Mouse (Mus musculus): ENCODE measurements at regions not wholly inside any gene's neighbourhood (a gene's known extent, or its start where the extent isn't known, plus 50 kb on each side); places are given as distances from the start of the nearest gene placed in this dataset.

- no peak for DNase-seq
Measured at GRCm38 (mm10) chr12:26130811-26131210, 284.2 kb downstream of the Rnf144a start.

DNA sequence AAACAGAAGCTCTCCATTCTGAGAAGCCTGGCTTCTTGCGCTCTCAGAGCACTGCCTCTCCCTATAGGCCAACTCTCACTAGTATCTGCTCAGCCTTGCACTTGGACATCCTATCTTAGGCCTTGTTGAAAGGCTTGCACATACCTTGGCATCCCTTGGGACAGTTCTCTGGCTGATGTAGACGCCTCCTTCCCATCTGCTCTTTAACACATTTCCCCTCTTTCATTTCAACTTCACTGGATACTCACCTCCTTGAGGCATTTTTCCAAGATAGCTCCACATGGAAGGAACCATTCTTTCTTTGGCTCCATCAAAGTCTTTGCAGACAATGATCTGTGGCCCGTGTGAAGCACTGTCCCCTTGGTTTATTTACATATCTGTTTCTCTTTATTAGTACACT, 285.0 kb downstream of the Rnf144a start:
- no peak for DNase-seq

DNA sequence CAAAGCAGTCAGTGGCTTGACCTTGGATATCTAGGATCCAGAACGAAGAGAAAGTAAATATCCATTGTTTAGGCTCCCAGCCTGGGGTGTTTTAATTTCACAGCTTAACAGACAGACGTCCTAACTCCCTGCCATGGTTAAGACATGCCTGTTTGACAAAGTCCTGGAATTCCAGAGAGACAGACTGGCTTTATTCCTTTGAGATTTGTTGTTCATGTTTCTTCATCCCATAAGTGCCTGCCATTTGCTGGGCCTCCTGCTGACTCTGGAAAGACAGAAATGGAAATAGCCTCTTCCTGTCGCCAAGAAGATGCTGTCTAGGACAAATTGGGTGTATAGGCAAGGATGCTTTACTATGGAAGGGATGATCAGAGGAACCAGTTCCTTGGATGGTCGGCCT, 285.5 kb downstream of the Rnf144a start:
- no peak for DNase-seq

DNA sequence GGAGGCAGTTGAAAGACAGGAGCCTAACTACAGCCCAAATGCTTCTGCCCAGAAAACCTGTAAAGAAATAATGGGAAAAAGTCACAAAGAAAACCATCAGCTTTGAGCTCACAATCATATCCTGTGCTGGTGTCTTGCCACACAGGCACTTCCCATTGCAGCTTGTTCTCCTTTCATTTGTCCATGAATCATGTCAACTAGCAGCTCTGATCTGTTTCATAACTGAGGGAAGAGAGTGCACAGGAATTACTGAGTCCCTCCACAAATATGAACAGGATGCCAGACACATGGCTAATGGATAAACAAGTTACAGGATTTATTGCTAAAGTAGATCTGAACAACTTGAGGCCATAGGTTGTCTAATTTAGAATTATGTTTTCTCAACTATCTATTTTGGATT, 286.2 kb downstream of the Rnf144a start:
- DNase-seq = no peak

DNA sequence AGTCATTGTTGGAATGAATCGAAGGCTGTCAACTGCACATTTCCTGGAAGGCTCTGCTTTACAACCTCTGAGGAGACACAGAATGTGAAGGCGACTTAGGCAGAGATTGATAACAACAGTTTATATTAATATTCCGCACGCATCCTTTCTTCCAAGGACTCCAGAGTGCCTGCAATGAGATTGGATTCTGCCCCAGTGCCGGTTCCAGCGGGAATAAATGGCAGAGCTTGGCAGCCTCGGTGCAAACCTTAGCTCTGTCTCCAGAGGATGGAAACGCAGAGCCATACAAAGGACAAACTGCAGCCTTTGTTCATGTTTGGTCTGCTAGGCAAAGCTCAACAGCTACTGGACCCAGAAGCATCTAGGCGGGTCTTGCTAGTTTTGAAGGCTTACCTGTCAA, 288.8 kb downstream of the Rnf144a start:
- DNase-seq = no peak

- DNase-seq = no peak
Measured at GRCm38 (mm10) chr12:26124211-26124610, 290.8 kb downstream of the Rnf144a start.

DNA sequence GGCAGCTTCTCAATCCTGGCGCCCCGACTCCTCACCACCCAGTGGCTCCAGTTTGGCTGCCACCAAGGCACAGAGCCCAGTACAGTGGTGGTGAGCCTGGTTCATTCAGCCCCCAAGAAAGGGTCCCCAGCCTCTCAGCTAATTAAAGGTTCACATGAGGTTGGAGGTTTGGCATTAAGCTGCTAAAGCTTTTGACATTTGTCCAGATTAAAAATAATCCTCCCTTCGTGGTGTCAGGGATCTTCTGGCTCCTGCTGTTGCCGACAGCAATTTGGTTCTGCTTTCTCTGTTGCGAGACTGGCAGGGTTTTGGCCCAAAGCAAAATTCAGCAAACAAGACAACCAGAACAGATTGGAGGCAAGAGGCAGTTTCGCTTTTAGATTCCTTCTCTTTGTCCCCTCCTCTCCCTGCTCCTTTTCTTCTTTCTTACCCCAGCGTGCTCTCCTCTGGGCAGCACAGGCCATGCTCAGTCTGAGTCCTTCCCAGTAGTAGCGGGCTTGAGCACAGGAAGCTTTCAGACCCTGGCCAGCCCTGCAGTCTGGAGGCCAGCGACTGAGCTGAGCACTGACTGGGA, 299.6 kb downstream of the Rnf144a start:
- DNase-seq = no peak

DNA sequence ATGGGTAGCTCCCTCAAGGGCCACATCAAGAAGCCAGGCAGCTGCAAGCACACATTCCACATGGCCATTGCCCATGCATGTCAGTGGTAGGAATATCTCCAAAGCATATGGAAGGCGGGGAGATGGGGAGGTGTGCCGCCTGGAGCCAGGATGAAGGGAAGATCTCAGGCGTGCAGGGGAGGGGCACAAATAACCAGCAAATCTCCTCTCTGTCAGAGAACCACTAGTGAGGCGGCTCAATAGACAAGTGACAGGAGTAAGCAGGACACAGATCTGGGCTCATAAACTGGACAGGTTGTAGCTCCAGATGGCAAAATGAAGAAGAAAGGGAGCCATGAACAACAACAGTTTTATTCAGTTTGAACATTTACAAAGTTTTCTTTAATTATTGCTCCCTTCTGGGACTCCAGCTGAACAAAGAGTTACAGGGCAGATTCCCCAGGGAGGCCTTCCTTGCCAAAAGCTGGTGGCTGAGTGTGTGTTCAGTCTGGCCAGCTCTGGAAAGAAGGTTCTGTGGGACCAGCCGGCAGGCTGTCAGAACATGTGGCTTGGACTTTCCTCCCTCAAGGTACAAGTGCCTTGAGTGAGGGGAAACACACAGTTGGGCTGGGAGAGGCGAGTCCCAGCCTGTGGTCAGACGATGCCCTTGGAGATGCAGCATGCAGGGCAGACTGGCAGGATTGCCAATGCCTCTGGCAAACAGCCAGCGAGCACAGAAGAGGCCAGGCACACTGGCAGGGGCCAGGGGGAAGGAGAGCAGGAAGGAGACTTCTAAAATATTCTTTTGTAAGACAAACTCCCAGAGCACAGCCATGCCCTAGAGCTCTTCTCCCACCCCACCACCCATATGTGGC, 302.7 kb downstream of the Rnf144a start:
- peak; percentile 39 for DNase-seq

DNA sequence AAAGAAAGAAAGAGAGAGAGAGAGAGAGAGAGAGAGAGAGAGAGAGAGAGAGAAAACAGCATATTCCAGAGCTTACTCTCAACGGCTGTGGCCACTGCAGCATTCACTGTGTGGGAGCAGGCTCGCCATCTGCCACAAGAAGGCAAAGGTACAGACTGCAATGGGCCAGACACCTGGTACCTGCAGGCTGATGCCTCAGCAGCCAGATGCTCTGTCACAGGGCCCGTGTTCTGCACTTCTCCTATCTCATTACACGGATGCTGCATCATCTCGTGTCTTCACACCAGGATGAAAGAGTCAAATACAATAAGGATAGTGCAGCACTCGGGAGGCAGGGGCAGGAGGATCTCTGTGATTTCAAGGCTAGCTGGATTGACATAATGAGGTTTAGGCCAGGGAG, 305.2 kb downstream of the Rnf144a start:
- no peak for DNase-seq

- DNase-seq = no peak
Measured at GRCm38 (mm10) chr12:26104372-26104771, 310.7 kb downstream of the Rnf144a start.

GRCm38 (mm10) chr12:26102384-26102783, 312.7 kb downstream of the Rnf144a start:
- no peak for DNase-seq

DNA sequence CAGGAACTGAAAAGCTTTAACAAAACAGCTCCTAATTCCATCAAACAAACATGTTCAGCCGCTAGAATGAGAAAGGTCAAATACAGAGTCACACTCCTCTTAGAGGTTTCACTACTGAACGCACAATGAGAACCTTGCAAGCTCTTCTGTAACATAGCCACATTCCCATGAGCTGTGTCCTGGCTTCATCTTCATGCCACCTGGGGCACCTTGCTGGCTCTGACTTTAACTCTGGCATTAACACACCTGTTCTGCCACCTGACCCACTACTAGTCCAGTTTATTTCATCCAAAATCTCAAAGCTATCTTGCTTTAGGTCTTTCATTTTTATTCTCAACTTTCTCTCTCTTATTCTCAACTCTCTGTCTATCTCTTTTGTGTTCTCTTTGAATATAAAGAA, 314.9 kb downstream of the Rnf144a start:
- no peak for DNase-seq

- no peak for DNase-seq
Measured at GRCm38 (mm10) chr12:26099176-26099575, 315.9 kb downstream of the Rnf144a start.

- no peak for DNase-seq
Measured at GRCm38 (mm10) chr12:26092311-26092710, 322.7 kb downstream of the Rnf144a start.

- no peak for DNase-seq
Measured at GRCm38 (mm10) chr12:26091865-26092264, 323.2 kb downstream of the Rnf144a start.

GRCm38 (mm10) chr12:26088389-26088788, 326.7 kb downstream of the Rnf144a start:
- DNase-seq = no peak

DNA sequence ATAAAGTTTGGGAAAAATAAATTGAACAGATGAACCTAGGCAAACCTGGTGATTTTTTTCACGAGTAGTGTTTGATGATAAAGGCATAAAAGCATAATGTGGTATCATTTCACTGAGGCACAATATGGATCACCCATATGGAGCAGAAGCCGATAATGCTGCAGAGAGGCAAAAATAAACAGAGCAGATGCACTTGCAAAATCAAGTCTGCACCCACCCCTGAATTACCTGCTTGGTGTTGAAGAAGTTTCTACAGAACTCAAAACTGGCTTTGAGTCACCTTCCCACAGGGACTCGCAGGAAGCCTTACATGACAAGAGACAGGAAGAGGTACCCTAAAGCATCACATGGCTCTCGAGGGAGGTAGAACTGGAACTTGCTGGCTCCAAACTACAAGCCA, 328.1 kb downstream of the Rnf144a start:
- DNase-seq = no peak

GRCm38 (mm10) chr12:26086414-26086813, 328.6 kb downstream of the Rnf144a start:
- DNase-seq = no peak

GRCm38 (mm10) chr12:26079061-26079625, 335.9 kb downstream of the Rnf144a start:
- no peak for DNase-seq

- no peak for DNase-seq
Measured at GRCm38 (mm10) chr12:26075638-26076254, 339.3 kb downstream of the Rnf144a start.

GRCm38 (mm10) chr12:26072180-26072579, 342.9 kb downstream of the Rnf144a start:
- DNase-seq = no peak

DNA sequence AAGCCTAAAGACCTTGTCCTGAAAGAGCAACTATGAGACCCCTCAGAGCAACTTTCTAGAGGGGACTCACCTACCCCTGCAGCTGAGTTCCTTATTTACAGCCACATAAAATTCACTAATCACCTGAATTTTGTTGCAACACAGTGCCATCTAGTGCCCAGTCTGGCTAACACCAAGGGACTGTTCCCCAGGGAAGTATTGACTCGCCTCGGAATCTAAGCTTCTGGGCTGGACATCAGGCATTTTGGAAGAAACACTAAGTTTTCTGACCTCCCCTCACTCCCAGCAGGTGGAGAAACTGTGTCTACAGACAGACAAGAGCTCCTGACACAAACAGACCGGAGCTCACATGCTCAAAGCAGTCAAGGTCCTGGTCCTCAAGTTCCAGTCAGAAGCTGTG, 343.4 kb downstream of the Rnf144a start:
- peak; percentile 31 for DNase-seq

DNA sequence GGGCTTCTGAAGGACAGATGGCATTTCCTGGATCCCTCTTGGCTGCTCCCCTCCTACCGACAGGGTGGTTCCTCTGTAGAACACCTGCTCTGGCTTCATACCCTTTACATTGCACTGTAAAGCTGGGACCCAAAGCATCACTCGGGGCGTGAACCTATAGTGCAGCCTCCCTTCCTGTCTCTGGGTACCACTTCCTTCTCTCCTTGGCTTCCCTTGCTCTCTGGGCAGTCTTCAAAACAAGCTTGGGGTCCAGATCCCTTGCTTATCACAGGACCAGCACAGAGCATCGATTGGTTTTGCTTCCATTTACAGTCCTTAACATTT, 346.4 kb downstream of the Rnf144a start:
- no peak for DNase-seq

Measured in adrenal gland, adult 8-10 months (tissue).